Mouse (Mus musculus) spleen, adult 2 months (tissue): ENCODE results near the gene 4932438A13Rik. TPM values are rescaled to one million over a fixed set of nuclear protein-coding genes. Genes with fewer than 3 reads are reported as not detected.

Experiments
- DNase-seq, 2 experiments: peaks; one replicate each; pipeline versions ENCODE4 v3.0.0 to v3.0.0-alpha.2; 2012 to 2021; ENCODE audit warnings: low spot score in 2 of 2, low read depth in 1 of 2
- H3K27ac ChIP-seq: fragments of 200-500 bp; 2 replicates; pipeline ENCODE4 v1.5.1; 2012; ENCODE audit warnings: low read length, inconsistent platforms; ENCODE audit not compliant: insufficient read depth
- H3K27me3 ChIP-seq: fragments of 200-500 bp; 2 replicates; pipeline ENCODE4 v1.6.1; 2012; ENCODE audit warnings: mild to moderate bottlenecking, moderate library complexity, low read length, inconsistent platforms; ENCODE audit not compliant: control insufficient read depth, insufficient read depth
- H3K36me3 ChIP-seq: fragments of 200-500 bp; 2 replicates; pipeline ENCODE4 v1.6.1; 2012; ENCODE audit warnings: mild to moderate bottlenecking, low read length, inconsistent platforms; ENCODE audit not compliant: control insufficient read depth, insufficient read depth
- H3K4me1 ChIP-seq: fragments of 200-500 bp; 2 replicates; pipeline ENCODE4 v1.6.1; 2011; ENCODE audit warnings: inconsistent platforms; ENCODE audit not compliant: control insufficient read depth, insufficient read depth, insufficient read length
- H3K4me3 ChIP-seq: fragments of 200-500 bp; 2 replicates; pipeline ENCODE4 v1.5.1; 2011; ENCODE audit warnings: mild to moderate bottlenecking, inconsistent platforms; ENCODE audit not compliant: insufficient read depth, insufficient read length; ENCODE audit errors: extremely low read depth
- CTCF ChIP-seq: fragments of 200-500 bp; IDR thresholded peaks from 2 replicates; pipeline ENCODE4 v1.5.1; 2011; ENCODE audit warnings: mild to moderate bottlenecking, inconsistent platforms; ENCODE audit not compliant: insufficient read depth, insufficient read length, insufficient replicate concordance; ENCODE audit errors: extremely low read depth
- POLR2A ChIP-seq: fragments of 200-500 bp; IDR thresholded peaks from 2 replicates; pipeline ENCODE4 v1.6.1; 2011; ENCODE audit warnings: low read depth, low read length, inconsistent platforms
- WGBS: fragments of 180-500 bp; shearing (Covaris S2); methylation state at CpG from one replicate; pipeline ENCODE4 v1.1.7; 2018; 5-methylcytosine and 5-hydroxymethylcytosine counted together
- polyA plus RNA-seq: library from polyadenylated mRNA; depleted of rRNA; stranded (reverse); fragments of >200 nt; gene quantifications from 2 replicates; pipeline ENCODE4 v1.2.3, GENCODE M21; 2012

Gene 4932438A13Rik
- polyA plus RNA-seq, 1 experiment: 9.6 TPM

DNA sequence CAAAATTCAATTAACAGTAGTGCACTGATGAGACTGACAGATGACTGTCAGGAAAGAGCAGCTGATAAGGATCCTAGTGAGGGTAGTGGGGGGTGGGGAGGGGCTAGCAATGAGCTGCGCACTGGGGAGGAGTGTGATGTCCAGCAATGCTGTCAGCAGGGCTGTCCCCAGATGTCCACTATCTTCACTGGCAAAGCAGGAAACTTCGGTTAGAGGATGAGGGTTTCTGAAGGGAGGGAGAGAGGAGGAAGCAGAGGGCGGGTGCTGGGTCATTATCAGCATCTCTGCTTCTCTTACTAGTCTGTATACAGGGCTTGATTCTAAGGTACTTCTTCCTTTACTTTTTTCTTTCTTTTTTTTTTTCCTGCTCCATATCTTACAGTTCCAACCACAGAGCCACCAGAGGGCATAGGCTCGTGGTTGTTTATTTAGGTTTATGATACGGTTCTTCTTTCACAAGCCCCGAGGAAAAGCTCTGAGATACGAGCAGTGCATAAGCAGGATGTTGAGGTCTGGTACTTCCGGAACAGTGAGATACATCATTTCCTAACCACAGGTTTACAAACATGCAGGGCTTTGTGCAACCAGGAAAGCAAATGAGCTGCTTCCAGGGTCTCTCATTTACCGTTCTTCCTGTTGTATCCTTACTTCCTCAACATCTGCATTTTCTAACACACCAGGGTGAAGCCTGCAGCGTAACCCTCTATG is 9.0 kb upstream of the 4932438A13Rik start:
- peak overlapping the region; percentile 92 for H3K27ac ChIP-seq
- 3% methylated on average over 10 of the region's 10 CpGs for WGBS
- H3K27me3 ChIP-seq: no peaks in the 10 kb centered on the region

DNA sequence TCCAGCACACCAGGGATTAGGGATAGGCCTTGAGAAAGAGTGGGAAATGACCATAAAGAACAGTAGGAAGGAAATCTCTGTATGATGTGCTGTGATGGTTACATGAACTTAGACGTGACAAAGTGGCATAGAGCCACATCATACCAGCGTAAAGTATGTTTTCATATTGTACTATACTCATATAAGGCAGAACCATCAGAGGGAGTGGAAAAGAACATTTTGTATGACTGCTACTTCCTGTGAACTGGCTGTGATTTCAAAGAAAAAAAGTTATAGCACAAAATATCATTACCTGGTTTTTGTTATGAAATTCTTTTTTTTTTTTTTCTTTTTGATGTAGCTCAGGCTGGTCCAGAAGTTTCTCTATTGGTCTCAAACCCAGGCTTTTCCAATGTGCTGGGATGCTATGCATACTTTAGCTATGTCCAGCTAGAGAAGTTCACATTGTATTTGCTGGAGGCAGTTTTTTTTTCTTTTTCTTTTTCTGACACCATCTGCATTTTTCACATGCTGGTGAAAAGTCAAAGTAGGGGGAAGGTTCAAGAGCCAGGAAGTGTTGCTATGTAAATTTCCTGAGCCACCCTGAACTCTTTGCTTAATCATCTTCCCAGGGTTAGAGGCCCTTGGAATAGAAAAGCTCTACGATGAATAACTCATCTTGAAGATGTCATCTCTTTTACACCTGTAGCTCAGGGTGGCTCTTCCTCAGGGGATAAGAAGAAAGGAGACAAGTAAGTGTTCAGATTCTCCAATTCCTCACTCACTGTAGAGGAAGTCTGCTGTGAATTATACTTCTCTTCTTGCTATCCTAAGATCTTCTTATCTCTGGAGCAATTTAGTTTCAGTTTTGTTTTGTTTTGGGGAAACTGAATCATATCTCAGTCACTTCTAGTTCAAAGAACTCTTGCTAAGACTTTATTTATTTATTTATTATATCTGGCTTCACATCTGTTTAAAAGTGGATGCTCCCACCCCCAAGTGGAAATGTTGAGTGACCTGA is 1.2 kb upstream of the 4932438A13Rik start:
- peaks cover 5% of the 10 kb centered on the region for H3K36me3 ChIP-seq
- H3K27ac ChIP-seq: peak overlapping the region; percentile 76; the same call in 1 of the 2 replicates
- WGBS: 56% methylated on average over 3 of the region's 3 CpGs
- no peaks in the 10 kb centered on the region for H3K27me3 ChIP-seq
- no peak for TF ChIP-seq CTCF
- TF ChIP-seq POLR2A: no peak
- DNase-seq: no peak
- H3K4me3 ChIP-seq: peak overlapping the region; percentile 6; the same call in 1 of the 2 replicates
- peaks cover 8% of the 10 kb centered on the region; the same call in 1 of the 2 replicates for H3K4me1 ChIP-seq

More for the DNA sequence above, 9.0 kb upstream of the 4932438A13Rik start:
- DNase-seq: peak; percentile 16 to 81
- H3K4me1 ChIP-seq: peaks cover 2% of the 10 kb centered on the region; the same call in 1 of the 2 replicates
- peak; percentile 5; the same call in 1 of the 2 replicates for TF ChIP-seq POLR2A
- TF ChIP-seq CTCF: no peak
- H3K4me3 ChIP-seq: peak overlapping the region; percentile 45
- no peaks in the 10 kb centered on the region for H3K36me3 ChIP-seq

- Histone ChIP-seq H3K27me3 (no peaks in the 10 kb centered on the region), H3K4me1 (peaks cover 8% of the 10 kb centered on the region; the same call in 1 of the 2 replicates), H3K27ac (peak overlapping the region; percentile 89), H3K4me3 (peak overlapping the region; percentile 96), H3K36me3 (peaks cover 10% of the 10 kb centered on the region)
- no peak for DNase-seq
- TF ChIP-seq CTCF (no peak), POLR2A (no peak)
- under 1% methylated on average over 20 of the region's 23 CpGs for WGBS
These were observed 523 bp downstream of the 4932438A13Rik start for GRCm38 (mm10) chr3:36863427-36863826.

DNA sequence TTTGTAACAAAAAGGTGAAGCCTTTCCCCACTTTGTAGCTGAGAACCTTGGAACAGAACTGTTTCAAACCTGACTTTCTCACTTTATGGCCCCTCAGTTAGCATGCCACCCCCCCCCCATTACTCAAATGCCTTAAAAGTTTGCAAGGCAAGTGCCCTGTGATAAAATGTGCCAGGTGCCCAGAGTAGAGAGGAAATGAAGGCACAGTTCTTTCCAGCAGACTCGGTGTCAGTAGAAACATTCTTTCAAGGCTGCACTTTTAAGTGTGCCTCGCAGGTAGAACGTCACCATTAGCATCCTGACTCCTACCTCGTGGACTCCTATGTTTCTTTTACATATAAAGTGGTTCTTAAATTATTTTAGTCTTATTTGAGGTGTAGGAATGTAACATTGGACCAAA is 977 bp downstream of the 4932438A13Rik start:
- DNase-seq: no peak
- Histone ChIP-seq H3K27me3 (no peaks in the 10 kb centered on the region), H3K4me1 (peaks cover 8% of the 10 kb centered on the region; the same call in 1 of the 2 replicates), H3K4me3 (peak overlapping the region; percentile 9; the same call in 1 of the 2 replicates), H3K27ac (no peak overlapping the region), H3K36me3 (peaks cover 10% of the 10 kb centered on the region)
- TF ChIP-seq CTCF: no peak
- TF ChIP-seq POLR2A: no peak
- WGBS: 31% methylated on average over 4 of the region's 4 CpGs

GRCm38 (mm10) chr3:36864466-36864865 is 1.6 kb downstream of the 4932438A13Rik start:
- Histone ChIP-seq H3K4me1 (peaks cover 8% of the 10 kb centered on the region; the same call in 1 of the 2 replicates), H3K27ac (no peak overlapping the region), H3K4me3 (no peak overlapping the region), H3K36me3 (peaks cover 10% of the 10 kb centered on the region), H3K27me3 (no peaks in the 10 kb centered on the region)
- TF ChIP-seq CTCF (no peak), POLR2A (no peak)
- WGBS: 98% methylated on average over 4 of the region's 4 CpGs
- no peak for DNase-seq

GRCm38 (mm10) chr3:36905372-36905771 is 42.5 kb downstream of the 4932438A13Rik start:
- peaks cover 16% of the 10 kb centered on the region for H3K36me3 ChIP-seq
- no peak for DNase-seq
- no peak overlapping the region for H3K4me3 ChIP-seq
- H3K27ac ChIP-seq: no peak overlapping the region
- no peak for TF ChIP-seq POLR2A
- no peak for TF ChIP-seq CTCF
- WGBS: 100% methylated on average over 3 of the region's 3 CpGs
- H3K27me3 ChIP-seq: no peaks in the 10 kb centered on the region
- H3K4me1 ChIP-seq: no peaks in the 10 kb centered on the region
